ENCODE assay signal across 9 mouse cellular contexts in genomic region chr3:108411754-108412121, GRCm38 (mm10). TPM values are rescaled to one million over a fixed set of nuclear protein-coding genes. Genes with fewer than 3 reads are reported as not detected.
A peak's percentile ranks its signal among the peaks of the same experiment; 100 is the strongest.
DNase-seq lines count a peak whose midpoint lies in the region; ATAC-seq and TF ChIP-seq lines count a peak whose summit lies in the region.
"Had no signal": no experiment of that assay in that cellular context is flagged by ENCODE, and none has a peak within 500 bp of the region (broad histone marks: within the 10 kb centered on the region; RNA-seq: fewer than 3 reads in every experiment).

No protein-coding gene starts in this region.

- ATAC-seq in embryonic facial prominence, embryonic 14.5 days (ENCODE audit: low read depth), result peak; percentile 47; the same call in 1 of the 2 replicates
- ATAC-seq in hindbrain, embryonic 15.5 days (ENCODE audit: low FRiP score, low read depth), result peak; percentile 57
- ATAC-seq in limb, embryonic 13.5 days (ENCODE audit: low FRiP score, low read depth), result no peak
- ATAC-seq in CD4-positive, CD25-positive, alpha-beta regulatory T cell, adult 4 months, result no peak

- H3K9me3 ChIP-seq in embryonic facial prominence, embryonic 14.5 days (ENCODE audit: control insufficient read depth, low read length), result peaks cover 23% of the 10 kb centered on the region
- no peaks in the 10 kb centered on the region for H3K9me3 ChIP-seq in hindbrain, embryonic 15.5 days
- H3K9me3 ChIP-seq in limb, embryonic 13.5 days, result peaks cover 22% of the 10 kb centered on the region; the same call in 1 of the 2 replicates

- peak overlapping the region; percentile 59; the same call in 1 of the 2 replicates for H3K27ac ChIP-seq in embryonic facial prominence, embryonic 14.5 days (replicated peaks; ENCODE audit: low read depth, low read length)
- peak overlapping the region; percentile 91 for H3K27ac ChIP-seq in hindbrain, embryonic 15.5 days (replicated peaks)
- no peak overlapping the region for H3K27ac ChIP-seq in limb, embryonic 13.5 days
- H3K27ac ChIP-seq in olfactory bulb, adult 2 months (ENCODE audit: insufficient read depth, low read depth, low read length), result peak overlapping the region; percentile 49

- H3K4me1 ChIP-seq in embryonic facial prominence, embryonic 14.5 days (ENCODE audit: control insufficient read depth, insufficient read depth, low read length), result peaks cover 12% of the 10 kb centered on the region
- peaks cover 81% of the 10 kb centered on the region for H3K4me1 ChIP-seq in hindbrain, embryonic 15.5 days (replicated peaks)
- peaks cover 20% of the 10 kb centered on the region for H3K4me1 ChIP-seq in limb, embryonic 13.5 days
- peaks cover 72% of the 10 kb centered on the region for H3K4me1 ChIP-seq in olfactory bulb, adult 2 months (ENCODE audit: control insufficient read depth, insufficient read depth, low read length)

- H3K27me3 ChIP-seq in embryonic facial prominence, embryonic 14.5 days (replicated peaks; ENCODE audit: control insufficient read depth, insufficient read depth, low read length), result 0 out of 2 replicates have a peak, but pooled peaks cover 3% of the 10 kb centered on the region
- no peaks in the 10 kb centered on the region for H3K27me3 ChIP-seq in hindbrain, embryonic 15.5 days
- peaks cover 12% of the 10 kb centered on the region for H3K27me3 ChIP-seq in limb, embryonic 13.5 days

- peak; percentile 32; the same call in 1 of the 2 replicates for TF ChIP-seq CTCF in olfactory bulb, adult 2 months (IDR thresholded peaks at IDR 0.05; ENCODE audit: insufficient read depth, low read depth, low read length)

- H3K4me3 ChIP-seq in embryonic facial prominence, embryonic 14.5 days (ENCODE audit: low read depth, low read length), result peak overlapping the region; percentile 10; the same call in 1 of the 2 replicates
- H3K4me3 ChIP-seq in hindbrain, embryonic 15.5 days, result peak overlapping the region; percentile 35
- H3K4me3 ChIP-seq in limb, embryonic 13.5 days, result no peak overlapping the region
- peak overlapping the region; percentile 38 for H3K4me3 ChIP-seq in olfactory bulb, adult 2 months (ENCODE audit: insufficient read depth, low read depth, low read length)

- peaks cover 27% of the 10 kb centered on the region for H3K36me3 ChIP-seq in embryonic facial prominence, embryonic 14.5 days (ENCODE audit: control insufficient read depth, insufficient read depth, low read length)
- H3K36me3 ChIP-seq in hindbrain, embryonic 15.5 days, result peaks cover 25% of the 10 kb centered on the region
- peaks cover 34% of the 10 kb centered on the region for H3K36me3 ChIP-seq in limb, embryonic 13.5 days

- peak overlapping the region; percentile 43 for H3K4me2 ChIP-seq in embryonic facial prominence, embryonic 14.5 days (ENCODE audit: low read depth, low read length)
- H3K4me2 ChIP-seq in hindbrain, embryonic 15.5 days, result peak overlapping the region; percentile 83
- peak overlapping the region; percentile 31; the same call in 1 of the 2 replicates for H3K4me2 ChIP-seq in limb, embryonic 13.5 days (replicated peaks)

- WGBS in embryonic facial prominence, embryonic 14.5 days, result 61% methylated on average over 7 of the region's 8 CpGs
- WGBS in hindbrain, embryonic 15.5 days, result 8% methylated on average over 8 of the region's 8 CpGs
- 78% methylated on average over 8 of the region's 8 CpGs for WGBS in limb, embryonic 13.5 days
- 15% methylated on average over 8 of the region's 8 CpGs for WGBS in olfactory bulb, adult 2 months

- TF ChIP-seq POLR2A in olfactory bulb, adult 2 months (IDR thresholded peaks at IDR 0.05; ENCODE audit: insufficient read depth, low read depth, low read length), result no peak; the same call in 1 of the 2 replicates

- peak overlapping the region; percentile 49 for H3K9ac ChIP-seq in embryonic facial prominence, embryonic 14.5 days (ENCODE audit: low read depth, low read length)
- peak overlapping the region; percentile 51 for H3K9ac ChIP-seq in hindbrain, embryonic 15.5 days
- H3K9ac ChIP-seq in limb, embryonic 13.5 days, result 0 out of 2 replicates have a peak overlapping the region, but pooled peaks have one; percentile 45

- peak; percentile 68 for DNase-seq in adrenal gland, postnatal 14 days
- no peak for DNase-seq in adrenal gland, adult (ENCODE audit: inconsistent age in 2 of 2, low spot score in 1 of 2)
- DNase-seq in MN1 (ENCODE audit: low spot score), result peak; percentile 84
- DNase-seq in embryonic facial prominence, embryonic 14.5 days (ENCODE audit: low spot score), result peak; percentile 65

RNA-seq across cellular contexts. Expression of gene Celsr2, which starts 3.6 kb away (rescaled TPM):
- 8.7 and 11.0 TPM in 2 replicates for total RNA-seq in adrenal gland, postnatal 14 days (2021)
- 11.8 and 13.9 TPM in 2 replicates for polyA plus RNA-seq in embryonic facial prominence, embryonic 14.5 days (2014; fragmentation: Nextera tagmentation; extraction: Ambion mirVana)
- polyA plus RNA-seq in hindbrain, embryonic 15.5 days (2015; fragmentation: Nextera tagmentation; extraction: Ambion mirVana), result 43.1 and 44.9 TPM in 2 replicates
- 5.5 and 7.3 TPM in 2 replicates for polyA plus RNA-seq in limb, embryonic 13.5 days (2015; fragmentation: Nextera tagmentation; extraction: Ambion mirVana)
- not detected in 2 replicates for polyA plus RNA-seq in olfactory bulb, adult 2 months (2012; ENCODE audit: insufficient read depth, insufficient read length, low replicate concordance, missing spikeins)
- polyA plus RNA-seq in CD4-positive, CD25-positive, alpha-beta regulatory T cell, adult 4 months (2017; shearing (Covaris generic)), result 1 to 10 TPM in 1 of 2 experiments, under 1 TPM in 1; 0.61 to 2.1 TPM

RNA-seq across cellular contexts. Expression of gene Psrc1, which starts 28.1 kb away (rescaled TPM):
- total RNA-seq in adrenal gland, postnatal 14 days (2021), result 4.1 and 5.3 TPM in 2 replicates
- polyA plus RNA-seq in embryonic facial prominence, embryonic 14.5 days (2014; fragmentation: Nextera tagmentation; extraction: Ambion mirVana), result 31.2 and 38.1 TPM in 2 replicates
- 11.5 and 14.5 TPM in 2 replicates for polyA plus RNA-seq in hindbrain, embryonic 15.5 days (2015; fragmentation: Nextera tagmentation; extraction: Ambion mirVana)
- polyA plus RNA-seq in limb, embryonic 13.5 days (2015; fragmentation: Nextera tagmentation; extraction: Ambion mirVana), result 62.7 and 63.1 TPM in 2 replicates
- not detected in 2 replicates for polyA plus RNA-seq in olfactory bulb, adult 2 months (2012; ENCODE audit: insufficient read depth, insufficient read length, low replicate concordance, missing spikeins)
- polyA plus RNA-seq in CD4-positive, CD25-positive, alpha-beta regulatory T cell, adult 4 months (2017; shearing (Covaris generic)), result 1 to 10 TPM; 1.7 to 3.4 TPM

RNA-seq across cellular contexts. Expression of gene Sars, which starts 33.3 kb away (rescaled TPM):
- 144 and 167 TPM in 2 replicates for total RNA-seq in adrenal gland, postnatal 14 days (2021)
- 111 and 125 TPM in 2 replicates for polyA plus RNA-seq in embryonic facial prominence, embryonic 14.5 days (2014; fragmentation: Nextera tagmentation; extraction: Ambion mirVana)
- 197 and 219 TPM in 2 replicates for polyA plus RNA-seq in hindbrain, embryonic 15.5 days (2015; fragmentation: Nextera tagmentation; extraction: Ambion mirVana)
- polyA plus RNA-seq in limb, embryonic 13.5 days (2015; fragmentation: Nextera tagmentation; extraction: Ambion mirVana), result 114 and 122 TPM in 2 replicates
- 343 TPM in 1 of 2 replicates, not detected in the other for polyA plus RNA-seq in olfactory bulb, adult 2 months (2012; ENCODE audit: insufficient read depth, insufficient read length, low replicate concordance, missing spikeins)
- 100 to 1,000 TPM; 164 to 188 TPM for polyA plus RNA-seq in CD4-positive, CD25-positive, alpha-beta regulatory T cell, adult 4 months (2017; shearing (Covaris generic))

RNA-seq across cellular contexts. Expression of gene Mybphl, which starts 47.0 kb away (rescaled TPM):
- total RNA-seq in adrenal gland, postnatal 14 days (2021), result not detected in 2 replicates
- not detected in 2 replicates for polyA plus RNA-seq in embryonic facial prominence, embryonic 14.5 days (2014; fragmentation: Nextera tagmentation; extraction: Ambion mirVana)
- 0.35 and 0.50 TPM in 2 replicates for polyA plus RNA-seq in hindbrain, embryonic 15.5 days (2015; fragmentation: Nextera tagmentation; extraction: Ambion mirVana)
- polyA plus RNA-seq in limb, embryonic 13.5 days (2015; fragmentation: Nextera tagmentation; extraction: Ambion mirVana), result not detected in 2 replicates
- not detected in 2 replicates for polyA plus RNA-seq in olfactory bulb, adult 2 months (2012; ENCODE audit: insufficient read depth, insufficient read length, low replicate concordance, missing spikeins)
- not detected for polyA plus RNA-seq in CD4-positive, CD25-positive, alpha-beta regulatory T cell, adult 4 months (2017; shearing (Covaris generic))
- polyA plus RNA-seq: limb, embryonic 11.5 days had no signal

Comparison
In these comparisons a context has a peak if more than half of its experiments do, and no peak if none do; other contexts are left out.
1. DNase-seq: peak in adrenal gland, postnatal 14 days (single experiment), MN1 (single experiment) and embryonic facial prominence, embryonic 14.5 days (single experiment); none in adrenal gland, adult (0 of 2).
2. ATAC-seq: peak in embryonic facial prominence, embryonic 14.5 days (single experiment) and hindbrain, embryonic 15.5 days (single experiment); none in limb, embryonic 13.5 days (single experiment) and CD4-positive, CD25-positive, alpha-beta regulatory T cell, adult 4 months (single experiment).
3. H3K4me2 ChIP-seq: peak in every context shown above with its lines; median percentile 83 in hindbrain, embryonic 15.5 days; 43 in embryonic facial prominence, embryonic 14.5 days; 31 in limb, embryonic 13.5 days.
4. Peak in every context shown above with its lines, with median percentiles within 50 percentile points of each other: H3K9ac ChIP-seq.